Mouse (Mus musculus) sigmoid colon, adult 10 weeks (tissue): Measurements from ENCODE around the gene Gm21885. TPM values are rescaled to one million over a fixed set of nuclear protein-coding genes. Genes with fewer than 3 reads are reported as not detected.

Experiments used
- polyA plus RNA-seq: library from polyadenylated mRNA; stranded (reverse); fragments of 350-450 nt; fragmentation: Illumina TruSeq; extraction: RNeasy Lipid Tissue Mini Kit (QIAGEN cat#74804); gene quantifications from one replicate; pipeline ENCODE4 v1.2.3, GENCODE M21; 2014; ENCODE audit warnings: low read depth, low replicate concordance

Gene Gm21885
- polyA plus RNA-seq = 53.8 TPM

GRCm38 (mm10) chr11:94281199-94282181, at the start of gene Gm21885:
Gene Gm21885, plus strand, starts transcription at chr11:94281873.

GRCm38 (mm10) chr11:94245955-94246788, 35.5 kb upstream of the Gm21885 start, which contains the start of gene Wfikkn2:
Gene Wfikkn2, minus strand, starts transcription at chr11:94246005.

GRCm38 (mm10) chr11:94321931-94322400, 40.3 kb downstream of the Gm21885 start, which contains the start of gene Luc7l3:
Gene Luc7l3, minus strand, starts transcription at chr11:94321988.

GRCm38 (mm10) chr11:94327693-94328643, 46.3 kb downstream of the Gm21885 start, which contains the start of gene Ankrd40:
Gene Ankrd40, plus strand, starts transcription at chr11:94328001.

Other genes starting within 250 kb of the Gm21885 start
- gene Tob1, start 70.4 kb upstream of the Gm21885 start, polyA plus RNA-seq = 330 TPM
- gene Wfikkn2, start 35.9 kb upstream of the Gm21885 start, polyA plus RNA-seq = 0.38 TPM
- 403 TPM for gene Luc7l3, start 40.1 kb downstream of the Gm21885 start, polyA plus RNA-seq
- 66.3 TPM for gene Ankrd40, start 46.1 kb downstream of the Gm21885 start, polyA plus RNA-seq
- gene Abcc3, start 111.1 kb downstream of the Gm21885 start, polyA plus RNA-seq = 21.5 TPM
- gene Cacna1g, start 192.3 kb downstream of the Gm21885 start, polyA plus RNA-seq = 0.41 TPM
- gene Spata20, start 204.3 kb downstream of the Gm21885 start, polyA plus RNA-seq = not detected
- 1.7 TPM for gene Epn3, start 218.1 kb downstream of the Gm21885 start, polyA plus RNA-seq
- 0.88 TPM for gene Mycbpap, start 239.9 kb downstream of the Gm21885 start, polyA plus RNA-seq